Mouse (Mus musculus) adrenal gland, adult 10 weeks (tissue): ENCODE measurements around the gene Gorab. TPM values are rescaled to one million over a fixed set of nuclear protein-coding genes. Genes with fewer than 3 reads are reported as not detected.

Source experiments
- polyA plus RNA-seq: library from polyadenylated mRNA; stranded (reverse); fragments of 350-450 nt; fragmentation: Illumina TruSeq; extraction: RNeasy Lipid Tissue Mini Kit (QIAGEN cat#74804); gene quantifications from one replicate; pipeline ENCODE4 v1.2.3, GENCODE M21; 2014; ENCODE audit warnings: low read depth, low replicate concordance

Gene Gorab
- polyA plus RNA-seq: 27.4 TPM

DNA sequence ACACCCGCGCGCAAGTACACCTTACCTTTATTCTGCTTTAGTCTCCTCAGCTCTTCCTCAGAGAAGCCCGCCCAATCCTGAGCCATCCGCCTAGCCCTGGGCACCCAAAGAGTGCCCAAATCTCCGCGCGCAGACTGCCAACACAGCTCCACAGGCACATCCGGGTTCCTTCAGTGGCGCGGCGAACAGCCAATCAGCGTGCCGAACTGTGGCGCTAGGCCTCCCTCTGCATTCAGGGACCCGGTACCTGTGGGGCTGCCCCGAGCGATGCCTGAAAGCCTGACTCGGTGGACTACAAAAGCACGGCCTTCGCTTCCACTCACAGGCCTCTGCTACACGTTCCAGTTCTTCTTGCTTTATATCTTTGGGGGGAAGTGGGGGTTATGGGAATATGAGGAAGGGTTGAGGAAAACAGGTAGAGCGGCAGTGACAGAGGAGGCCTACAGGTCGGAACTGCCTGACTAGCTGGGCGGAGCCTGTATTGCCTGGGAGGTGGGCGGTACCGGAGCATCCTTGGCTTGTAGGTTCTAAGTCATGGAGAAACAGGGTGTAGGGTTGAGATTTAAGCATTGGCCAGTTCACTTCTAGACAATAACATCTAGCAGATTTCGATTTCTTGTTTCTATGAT lies at the start of gene Gorab:
Gorab (minus strand) TSS at position 172 of the 629 bp plus-strand sequence.

Other genes starting within 250 kb of the Gorab start
- gene Prrx1, start 90.0 kb downstream of the Gorab start, polyA plus RNA-seq: 37.3 TPM